In genomic region chr19:53745354-53745753, GRCm38 (mm10) we compare ENCODE assay signal across 16 mouse cellular contexts.
"Had no signal": no experiment of that assay in that cellular context is flagged by ENCODE, and none has a peak within 500 bp of the region (broad histone marks: within the 10 kb centered on the region; RNA-seq: fewer than 3 reads in every experiment).

No protein-coding gene starts in this region.

- DNase-seq: lung, adult 2 months; lung, postnatal 14 days; lung, postnatal 36 days; right cerebral cortex, postnatal 14 days; thymus, adult 18-20 months; thymus, postnatal 14 days; thymus, postnatal 36 days had no signal

- H3K9me3 ChIP-seq: lung, embryonic 15.5 days; midbrain, embryonic 13.5 days; midbrain, embryonic 15.5 days; neural tube, embryonic 12.5 days; stomach, embryonic 15.5 days had no signal

- H3K27ac ChIP-seq: lung, embryonic 15.5 days; macrophage; midbrain, embryonic 13.5 days; midbrain, embryonic 15.5 days; neural tube, embryonic 12.5 days; stomach, embryonic 15.5 days had no signal

- H3K4me1 ChIP-seq: lung, embryonic 15.5 days; midbrain, embryonic 13.5 days; midbrain, embryonic 15.5 days; neural tube, embryonic 12.5 days; stomach, embryonic 15.5 days had no signal

- H3K36me3 ChIP-seq: lung, embryonic 15.5 days; midbrain, embryonic 13.5 days; midbrain, embryonic 15.5 days; neural tube, embryonic 12.5 days; stomach, embryonic 15.5 days had no signal

- H3K4me2 ChIP-seq: lung, embryonic 15.5 days; midbrain, embryonic 11.5 days; midbrain, embryonic 13.5 days; midbrain, embryonic 15.5 days; neural tube, embryonic 12.5 days; stomach, embryonic 15.5 days had no signal

- ATAC-seq: lung, postnatal 0 days; midbrain, embryonic 13.5 days; midbrain, embryonic 15.5 days had no signal

- H3K27me3 ChIP-seq: lung, embryonic 15.5 days; midbrain, embryonic 13.5 days; midbrain, embryonic 15.5 days; neural tube, embryonic 12.5 days; stomach, embryonic 15.5 days had no signal

- H3K9ac ChIP-seq: lung, embryonic 15.5 days; midbrain, embryonic 13.5 days; midbrain, embryonic 15.5 days; stomach, embryonic 15.5 days had no signal

- H3K4me3 ChIP-seq: lung, embryonic 15.5 days; megakaryocyte, embryonic 14.5 days; midbrain, embryonic 13.5 days; midbrain, embryonic 15.5 days; neural tube, embryonic 12.5 days; stomach, embryonic 15.5 days had no signal
